Mouse (Mus musculus): ENCODE measurements around the gene Wdr24.

DNA sequence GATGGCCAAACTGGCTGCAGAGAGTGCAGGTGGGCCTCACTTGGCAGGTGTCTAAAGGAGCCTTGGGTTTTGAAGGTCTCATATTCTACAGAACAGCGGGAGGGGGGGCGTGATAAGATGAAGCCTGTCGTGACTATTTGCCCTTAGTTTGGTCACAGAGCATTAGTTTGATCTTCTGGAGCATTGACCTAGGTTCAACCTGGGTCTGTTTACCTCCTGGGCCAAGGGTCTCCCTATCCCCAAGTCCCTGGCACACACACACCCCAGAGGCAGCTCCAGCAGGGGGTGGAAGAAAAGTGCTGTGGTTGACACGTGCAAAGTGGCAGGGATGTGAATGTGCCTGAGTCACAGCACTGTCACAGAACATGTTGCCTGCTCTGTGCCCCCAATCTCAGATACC is 12.5 kb upstream of the Wdr24 start:
- no peak for TF ChIP-seq CTCF (IDR thresholded peaks at IDR 0.05; ENCODE audit: borderline replicate concordance, extremely low read depth, insufficient read depth, insufficient read length)
- no peak for TF ChIP-seq POLR2A (IDR thresholded peaks at IDR 0.05; ENCODE audit: borderline replicate concordance, extremely low read depth, insufficient read depth, insufficient read length, poor library complexity, severe bottlenecking)

Data from brain, embryonic 14.5 days (tissue).